Mouse (Mus musculus) testis, adult 10 weeks (tissue): ENCODE data around the gene Foxl2. TPM values are rescaled to one million over a fixed set of nuclear protein-coding genes. Genes with fewer than 3 reads are reported as not detected.

Experiments
- polyA plus RNA-seq: library from polyadenylated mRNA; stranded (reverse); fragments of 350-450 nt; fragmentation: Illumina TruSeq; extraction: RNeasy Lipid Tissue Mini Kit (QIAGEN cat#74804); gene quantifications from one replicate; pipeline ENCODE4 v1.2.3, GENCODE M21; 2014; ENCODE audit warnings: low read depth, low replicate concordance

The Foxl2 gene
- not detected for polyA plus RNA-seq

DNA sequence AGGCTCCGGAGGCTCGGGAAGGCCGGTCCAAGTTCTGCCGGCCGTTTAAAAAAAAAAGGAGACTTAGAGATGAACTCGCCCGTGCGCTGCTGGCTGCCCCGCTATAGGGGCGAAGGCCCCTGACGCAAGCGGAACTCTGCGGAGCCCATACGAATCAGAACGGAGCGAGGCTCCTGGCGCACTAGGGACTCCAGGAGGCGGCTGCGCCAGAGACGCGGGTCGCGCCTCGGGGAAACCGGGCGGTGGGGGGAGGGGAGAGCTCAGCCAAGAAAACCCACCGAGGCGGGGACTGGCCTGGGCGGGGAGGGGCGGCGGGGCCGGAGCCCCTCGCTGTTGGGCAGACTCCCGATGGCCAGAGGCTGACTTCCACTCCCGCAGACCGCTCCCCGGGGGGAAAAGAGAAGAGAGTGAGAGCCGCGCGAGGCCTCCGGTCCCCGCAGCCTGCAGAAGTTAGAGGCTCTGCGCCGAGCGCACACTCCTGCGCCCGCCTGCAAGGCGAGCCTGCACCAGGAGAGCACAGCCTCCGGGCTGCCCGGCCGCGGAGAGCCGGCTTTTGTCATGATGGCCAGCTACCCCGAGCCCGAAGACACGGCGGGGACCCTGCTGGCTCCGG is at the start of gene Foxl2:
Gene Foxl2, plus strand, starts transcription at position 186 of the 613 bp plus-strand sequence.

DNA sequence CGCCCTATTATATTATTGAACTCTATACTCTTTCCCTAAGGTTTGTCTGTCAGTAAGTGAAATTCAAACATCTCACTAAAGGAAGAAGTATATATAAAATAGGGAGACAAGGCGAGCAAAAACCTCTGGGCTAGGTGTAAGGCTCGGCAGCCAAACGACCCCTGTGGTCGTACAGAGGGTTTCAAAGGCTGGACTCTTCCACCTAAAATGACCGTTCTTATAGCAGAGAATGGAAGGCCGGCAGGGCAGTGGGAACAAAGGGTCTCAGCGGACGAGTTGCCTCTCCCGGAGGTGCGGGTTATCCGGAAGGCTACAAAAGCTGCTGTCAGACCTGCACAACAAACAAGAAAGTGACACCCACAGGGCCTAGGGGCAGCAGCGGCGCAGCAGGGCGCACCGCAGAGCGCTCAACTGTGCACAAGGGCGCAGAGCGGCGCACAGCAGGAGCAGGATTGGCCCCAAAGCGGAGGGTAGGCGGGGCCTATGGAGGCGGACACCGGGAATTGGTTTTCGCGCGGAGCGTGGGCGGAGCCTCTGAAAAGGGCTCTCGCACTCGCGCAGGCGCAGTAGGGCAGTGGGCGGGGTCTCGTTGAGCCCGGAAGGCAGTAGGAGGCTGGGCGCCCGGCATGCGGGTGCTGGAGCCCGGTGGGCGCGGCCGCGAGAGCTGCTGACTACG is 30.9 kb downstream of the Foxl2 start, which contains the start of gene Faim:
Gene Faim, plus strand, starts transcription at position 574 of the 676 bp plus-strand sequence.

Other genes with a start within 250 kb of the Foxl2 start
- not detected for gene Prr23a1, start 112.8 kb upstream of the Foxl2 start, polyA plus RNA-seq
- not detected for gene Prr23a2, start 98.8 kb upstream of the Foxl2 start, polyA plus RNA-seq
- 0.41 TPM for gene Prr23a3, start 90.5 kb upstream of the Foxl2 start, polyA plus RNA-seq
- gene 7420426K07Rik, start 52.2 kb upstream of the Foxl2 start, polyA plus RNA-seq, result not detected
- gene Faim, start 31.1 kb downstream of the Foxl2 start, polyA plus RNA-seq, result 19.8 TPM
- 0.27 TPM for gene Gm1123, start 80.4 kb downstream of the Foxl2 start, polyA plus RNA-seq
- 8.4 TPM for gene Pik3cb, start 185.3 kb downstream of the Foxl2 start, polyA plus RNA-seq